Mouse (Mus musculus): ENCODE results near the gene Akr1c18.

The Akr1c18 gene

GRCm38 (mm10) chr13:4102721-4103120 lies 47.7 kb downstream of the Akr1c18 start:
- no peak for DNase-seq (ENCODE audit: low spot score in 2 of 2)

- no peak for DNase-seq (ENCODE audit: low spot score in 2 of 2)
Observed at GRCm38 (mm10) chr13:4101691-4102090, 48.8 kb downstream of the Akr1c18 start.

Measured in spleen, postnatal 36 days (tissue).